Mouse (Mus musculus): Measurements from ENCODE around the gene Cmtm4. TPM values are rescaled to one million over a fixed set of nuclear protein-coding genes. Genes with fewer than 3 reads are reported as not detected.

Gene Cmtm4
- total RNA-seq (2023) = 4.6 TPM

DNA sequence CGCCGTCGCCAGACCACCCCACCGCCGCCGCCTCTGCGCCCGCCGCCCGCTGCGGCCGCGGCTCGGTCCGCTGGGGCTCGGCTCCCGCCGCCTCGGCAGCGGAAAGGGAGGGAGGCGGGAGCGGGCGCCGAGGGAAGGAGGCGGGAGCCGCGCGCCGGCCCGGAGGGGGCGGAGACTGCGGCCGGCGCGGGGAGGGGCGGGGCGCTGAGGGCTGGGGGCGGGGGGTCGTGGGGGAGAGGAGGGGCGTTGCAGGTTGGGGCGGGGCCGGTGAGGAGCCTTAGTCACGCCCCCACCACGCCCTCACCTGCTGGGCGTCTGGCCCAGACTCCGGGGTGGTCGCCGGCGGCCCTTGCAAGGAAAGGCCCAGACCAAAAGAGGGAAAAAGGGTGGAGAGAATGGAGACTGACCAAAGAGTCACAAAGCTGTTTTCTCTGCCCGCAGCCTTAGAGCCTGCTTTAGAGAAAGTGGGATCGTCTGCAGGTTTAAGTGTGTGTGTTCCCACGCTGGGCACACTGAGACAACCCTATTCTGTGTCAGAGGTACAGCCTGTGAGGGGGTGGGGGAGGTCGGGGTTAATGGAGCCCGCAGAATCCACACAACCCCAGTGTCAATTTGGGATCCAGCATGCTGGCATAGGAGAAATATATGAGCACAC, at the start of gene Cmtm4:
TSS of gene Cmtm4 (minus strand) at position 105 of the 655 bp plus-strand sequence.

DNA sequence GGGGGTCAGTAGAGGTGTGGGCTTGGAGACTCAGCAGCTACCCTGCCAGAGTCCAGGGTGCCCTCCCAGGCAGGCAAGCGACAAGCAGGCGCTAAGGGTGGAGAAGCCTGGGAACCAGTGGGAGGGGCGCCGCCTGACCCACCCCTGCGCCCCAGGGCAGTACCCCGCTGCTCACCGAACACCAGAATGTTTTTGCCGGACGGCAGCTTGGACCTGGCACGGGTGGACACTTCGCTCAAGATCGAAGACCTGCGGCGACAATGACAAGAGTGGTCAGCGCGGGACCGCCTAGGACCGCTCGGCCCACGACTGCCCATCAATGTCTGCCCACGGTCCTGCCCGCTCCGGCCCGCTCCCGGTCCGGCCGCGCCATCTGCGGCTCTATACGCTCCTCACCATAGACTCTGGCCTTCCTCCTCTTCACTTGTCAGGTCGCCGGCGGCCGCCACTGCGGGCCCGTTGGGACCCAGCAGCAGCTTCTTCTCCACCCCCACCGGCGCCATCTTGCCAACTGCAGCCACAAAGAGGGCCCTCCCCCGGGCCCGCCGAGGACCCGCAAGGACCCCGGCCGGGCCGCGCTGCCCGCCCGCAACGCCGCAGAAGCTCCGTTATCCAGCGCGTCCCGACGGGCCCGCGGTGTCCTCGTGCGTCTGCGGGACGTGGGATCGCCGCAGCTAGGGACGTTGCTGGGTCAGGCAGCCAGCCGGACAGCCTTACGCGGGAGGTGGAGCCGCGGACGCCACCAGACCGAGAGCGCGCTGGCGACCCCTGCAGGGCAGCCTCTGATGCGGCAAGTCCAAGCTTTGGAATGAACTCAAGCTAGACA, 46.9 kb upstream of the Cmtm4 start, which contains the start of gene Dync1li2:
TSS of gene Dync1li2 (minus strand) at position 749 of the 826 bp plus-strand sequence.

DNA sequence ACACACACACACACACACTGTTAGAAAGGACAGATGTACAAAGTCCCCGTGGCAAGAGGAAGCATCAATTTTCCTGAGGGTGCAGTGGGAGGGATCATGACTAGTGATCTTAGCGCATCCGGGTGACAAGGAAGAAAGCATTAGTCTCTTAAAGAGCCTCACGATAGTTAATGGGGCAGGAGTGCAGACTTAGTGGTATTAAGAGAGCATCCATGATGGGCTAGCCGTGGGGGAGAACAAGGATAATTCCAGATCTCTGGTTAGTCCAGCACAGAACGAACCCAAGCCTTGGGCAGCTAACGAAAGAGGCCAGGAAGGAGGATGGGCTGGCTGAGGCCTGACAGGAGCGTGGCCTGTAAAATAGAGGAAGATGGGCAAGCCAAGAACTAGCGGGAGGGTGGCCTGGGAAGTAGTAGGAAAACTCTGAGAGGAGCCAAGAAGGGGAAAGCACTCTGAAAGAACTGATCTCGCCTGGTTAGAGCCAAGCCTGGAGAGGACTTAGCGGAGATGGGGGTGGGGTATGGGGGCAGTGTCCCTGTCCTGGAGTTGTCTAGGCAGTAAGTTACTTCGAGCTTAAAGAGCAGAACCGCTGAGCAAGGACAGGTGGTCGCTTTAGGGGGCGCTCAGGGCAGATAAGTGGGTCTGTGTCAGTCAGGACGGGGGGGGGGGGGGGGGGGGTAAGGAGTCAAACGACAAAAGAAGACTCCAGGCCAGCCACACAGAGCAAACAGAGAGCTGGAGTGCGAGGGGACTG, 56.2 kb downstream of the Cmtm4 start, which contains the start of gene Cmtm3:
TSS of gene Cmtm3 (plus strand) at position 182 of the 754 bp plus-strand sequence.

DNA sequence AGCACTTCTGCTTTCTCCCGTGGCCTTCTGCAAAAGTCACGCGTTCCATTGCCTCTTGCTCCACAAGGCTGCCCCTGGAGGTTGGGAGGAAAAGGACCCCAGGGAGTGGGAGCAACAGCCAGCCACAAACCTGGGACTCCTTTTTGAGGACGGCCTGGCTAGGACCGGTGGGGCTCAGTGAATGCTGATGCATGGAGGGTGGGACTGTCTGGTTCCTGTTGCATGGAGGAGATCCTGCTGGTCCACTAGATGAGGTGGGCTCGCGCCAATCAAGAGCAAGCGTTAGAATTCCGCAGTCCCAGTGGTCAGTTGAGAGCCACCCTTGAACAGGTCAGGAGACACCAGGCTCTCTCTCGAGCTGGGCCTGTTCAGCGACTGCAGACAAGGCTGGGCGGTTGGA, 73.7 kb downstream of the Cmtm4 start, which contains the start of gene Cmtm2b:
TSS of gene Cmtm2b (plus strand) at position 301 of the 400 bp plus-strand sequence.

DNA sequence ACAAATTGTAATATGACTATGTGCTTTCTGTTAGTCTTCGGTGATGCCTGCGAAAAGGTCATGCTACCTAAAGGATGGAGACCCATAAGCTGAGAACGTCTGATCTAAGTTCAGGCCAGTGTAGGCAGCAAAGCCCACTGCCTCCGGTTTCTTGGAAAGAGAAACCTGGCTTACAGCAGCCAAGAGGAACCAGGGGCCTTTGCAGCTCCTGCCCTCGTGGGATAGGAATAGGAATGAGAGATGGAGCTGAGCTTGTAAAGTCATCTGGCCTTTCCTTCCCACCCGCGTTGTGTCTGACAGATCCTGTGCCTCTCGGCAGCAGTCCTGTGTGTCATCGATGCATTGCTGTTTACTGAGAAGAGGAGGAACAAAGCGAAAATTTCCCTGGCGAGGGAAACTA, 74.3 kb downstream of the Cmtm4 start, which contains the start of gene Gm11020:
TSS of gene Gm11020 (plus strand) at position 301 of the 400 bp plus-strand sequence.

DNA sequence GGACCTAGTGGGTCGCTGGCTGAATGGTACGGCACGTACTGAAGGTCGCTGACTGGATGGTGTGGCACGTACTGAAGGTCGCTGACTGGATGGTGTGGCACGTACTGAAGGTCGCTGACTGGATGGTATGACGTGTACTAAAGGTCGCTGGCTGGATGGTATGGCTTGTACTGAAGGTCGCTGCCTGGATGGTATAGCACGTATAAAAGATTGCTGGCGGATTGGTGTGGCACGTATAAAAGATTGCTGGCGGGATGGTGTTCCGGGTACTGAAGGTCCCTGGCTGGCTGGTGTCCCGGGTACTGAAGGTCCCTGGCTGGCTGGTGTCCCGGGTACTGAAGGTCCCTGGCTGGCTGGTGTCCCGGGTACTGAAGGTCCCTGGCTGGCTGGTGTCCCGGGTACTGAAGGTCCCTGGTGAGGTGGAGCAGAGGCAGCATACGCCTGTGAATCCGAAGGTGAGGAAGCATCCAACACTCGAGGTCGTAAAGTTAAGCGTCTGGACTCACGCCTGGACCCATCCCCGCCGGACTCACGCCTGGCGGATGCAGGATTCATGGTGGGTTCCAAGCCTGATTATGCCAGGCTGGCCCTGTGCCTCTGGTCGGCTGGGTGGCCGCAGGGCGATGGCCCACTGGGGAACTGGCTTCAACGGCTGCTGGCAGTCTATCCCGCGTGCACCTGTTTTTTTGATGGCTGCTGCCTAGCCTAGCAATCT, 86.0 kb downstream of the Cmtm4 start, which contains the start of the genes Gm45711 and Cmtm1:
TSS of gene Gm45711 (minus strand) at position 641 of the 715 bp plus-strand sequence.
TSS of gene Cmtm1 (minus strand) at position 705 of the 715 bp plus-strand sequence.

Other genes with a start within 250 kb of the Cmtm4 start
- not detected for gene Bean1, start 225.4 kb downstream of the Cmtm4 start, total RNA-seq (2023)
- 69.7 TPM for gene Tk2, start 147.2 kb downstream of the Cmtm4 start, total RNA-seq (2023)
- 46.7 TPM for gene Cklf, start 144.9 kb downstream of the Cmtm4 start, total RNA-seq (2023)
- not detected for gene Cmtm2a, start 102.6 kb downstream of the Cmtm4 start, total RNA-seq (2023)
- not detected for gene Gm45711, start 85.7 kb downstream of the Cmtm4 start, total RNA-seq (2023)
- not detected for gene Cmtm1, start 85.7 kb downstream of the Cmtm4 start, total RNA-seq (2023)
- not detected for gene Gm11020, start 74.2 kb downstream of the Cmtm4 start, total RNA-seq (2023)
- not detected for gene Cmtm2b, start 73.6 kb downstream of the Cmtm4 start, total RNA-seq (2023)
- gene Cmtm3, start 56.4 kb downstream of the Cmtm4 start, total RNA-seq (2023) = 6.9 TPM
- 106 TPM for gene Dync1li2, start 47.2 kb upstream of the Cmtm4 start, total RNA-seq (2023)
- gene Terb1, start 114.1 kb upstream of the Cmtm4 start, total RNA-seq (2023) = 0.50 TPM
- gene Nae1, start 138.8 kb upstream of the Cmtm4 start, total RNA-seq (2023) = 56.8 TPM
- gene Car7, start 138.9 kb upstream of the Cmtm4 start, total RNA-seq (2023) = 2.1 TPM
- gene Pdp2, start 195.6 kb upstream of the Cmtm4 start, total RNA-seq (2023) = 9.6 TPM
- gene Cdh16, start 228.6 kb upstream of the Cmtm4 start, total RNA-seq (2023) = not detected
- 63.8 TPM for gene Rrad, start 235.5 kb upstream of the Cmtm4 start, total RNA-seq (2023)
- 36.2 TPM for gene Ciao2b, start 246.2 kb upstream of the Cmtm4 start, total RNA-seq (2023)

Data from CD4-positive naive resting alpha-beta T cell, adult 76 days (primary cell).